Mouse (Mus musculus) heart, adult 2 months (tissue): ENCODE measurements around the gene Mtus2. TPM values are rescaled to one million over a fixed set of nuclear protein-coding genes. Genes with fewer than 3 reads are reported as not detected.

Experiments
- DNase-seq, 2 experiments: peaks; one replicate each; pipeline ENCODE4 v3.0.0; 2021
- H3K27ac ChIP-seq: fragments of 200-600 bp; 2 replicates; pipeline ENCODE4 v1.8.1; 2022
- H3K27me3 ChIP-seq: fragments of 200-500 bp; 2 replicates; pipeline ENCODE4 v1.6.1; 2012; ENCODE audit warnings: mild to moderate bottlenecking, low read length, inconsistent platforms, mixed read lengths; ENCODE audit not compliant: control insufficient read depth, insufficient read depth
- H3K36me3 ChIP-seq: fragments of 200-500 bp; 2 replicates; pipeline ENCODE4 v1.6.1; 2012; ENCODE audit warnings: low read length, inconsistent platforms; ENCODE audit not compliant: control insufficient read depth, insufficient read depth
- H3K4me1 ChIP-seq: fragments of 200-500 bp; 2 replicates; pipeline ENCODE4 v1.6.1; 2011; ENCODE audit warnings: low read length; ENCODE audit not compliant: control insufficient read depth, insufficient read depth
- H3K4me3 ChIP-seq: fragments of 200-600 bp; 2 replicates; pipeline ENCODE4 v1.8.1; 2022
- H3K79me2 ChIP-seq: fragments of 200-500 bp; replicated peaks from 2 replicates; pipeline ENCODE4 v1.6.1; 2012; ENCODE audit warnings: mild to moderate bottlenecking, inconsistent platforms, low read length, moderate library complexity, mixed read lengths; ENCODE audit not compliant: control insufficient read depth, insufficient read depth
- H3K9ac ChIP-seq: fragments of 200-500 bp; 2 replicates; pipeline ENCODE4 v1.6.1; 2012; ENCODE audit warnings: low read depth, mild to moderate bottlenecking, control low read depth, inconsistent platforms, low read length, mixed read lengths
- CTCF ChIP-seq: fragments of 200-600 bp; IDR thresholded peaks from 2 replicates; pipeline ENCODE4 v1.8.1; 2022; ENCODE audit warnings: antibody characterized with exemption, mild to moderate bottlenecking, moderate library complexity
- EP300 ChIP-seq: fragments of 200-500 bp; IDR thresholded peaks from 2 replicates; pipeline ENCODE4 v1.6.1; 2011; ENCODE audit warnings: low read depth, low read length, control low read depth; ENCODE audit not compliant: insufficient read depth
- POLR2A ChIP-seq: fragments of 200-500 bp; IDR thresholded peaks from 2 replicates; pipeline ENCODE4 v1.6.1; 2011; ENCODE audit warnings: mild to moderate bottlenecking, low read depth, low read length, control low read depth; ENCODE audit not compliant: insufficient read depth
- WGBS: fragments of 180-500 bp; shearing (Covaris S2); methylation state at CpG from one replicate; pipeline ENCODE4 v1.1.7; 2018; 5-methylcytosine and 5-hydroxymethylcytosine counted together
- intact Hi-C: fragments of 180-260 bp; cut with DNase I; formaldehyde crosslinking; loops from one replicate; pipeline ENCODE4 v1.15.1; 2025
- polyA plus RNA-seq: library from polyadenylated mRNA; depleted of rRNA; stranded (reverse); fragments of >200 nt; gene quantifications from 2 replicates; pipeline ENCODE4 v1.2.3, GENCODE M21; 2012
- total RNA-seq, 2 experiments: library from RNA; stranded (reverse); gene quantifications; 2 replicates each; pipeline ENCODE4 v1.2.3; 2021

Gene Mtus2
- total and polyA plus RNA-seq, 3 experiments, result 53.5 to 109 (median 96.9) TPM

DNA sequence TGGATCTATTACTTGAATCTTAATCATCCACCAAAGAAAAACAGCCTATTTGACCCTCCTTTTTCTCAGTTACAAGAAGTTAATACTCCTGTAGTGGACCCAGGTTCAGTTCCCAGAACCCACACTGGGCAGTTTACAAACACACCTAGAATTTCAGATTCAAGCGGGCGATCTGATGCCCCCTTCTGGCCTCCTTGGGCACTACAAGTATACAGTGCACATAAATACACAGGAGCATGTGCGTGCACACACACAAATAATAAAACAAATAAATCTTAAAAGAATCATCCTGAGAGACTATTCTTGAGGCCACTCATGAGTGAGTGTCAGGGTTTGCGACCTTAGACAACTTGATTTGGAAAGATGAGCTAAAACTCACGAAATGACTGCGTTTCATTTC is 150.2 kb downstream of the Mtus2 start:
- H3K4me1 ChIP-seq, result no peaks in the 10 kb centered on the region
- no peaks in the 10 kb centered on the region for H3K79me2 ChIP-seq
- WGBS, result 88% methylated on average over 6 of the region's 6 CpGs
- TF ChIP-seq CTCF, result peak; percentile 37
- no peak for TF ChIP-seq EP300
- H3K27ac ChIP-seq, result no peak overlapping the region
- no peaks in the 10 kb centered on the region for H3K27me3 ChIP-seq
- intact Hi-C loops, result no loop called here
- no peaks in the 10 kb centered on the region for H3K36me3 ChIP-seq
- no peak overlapping the region for H3K9ac ChIP-seq
- no peak overlapping the region for H3K4me3 ChIP-seq
- DNase-seq, result no peak

DNA sequence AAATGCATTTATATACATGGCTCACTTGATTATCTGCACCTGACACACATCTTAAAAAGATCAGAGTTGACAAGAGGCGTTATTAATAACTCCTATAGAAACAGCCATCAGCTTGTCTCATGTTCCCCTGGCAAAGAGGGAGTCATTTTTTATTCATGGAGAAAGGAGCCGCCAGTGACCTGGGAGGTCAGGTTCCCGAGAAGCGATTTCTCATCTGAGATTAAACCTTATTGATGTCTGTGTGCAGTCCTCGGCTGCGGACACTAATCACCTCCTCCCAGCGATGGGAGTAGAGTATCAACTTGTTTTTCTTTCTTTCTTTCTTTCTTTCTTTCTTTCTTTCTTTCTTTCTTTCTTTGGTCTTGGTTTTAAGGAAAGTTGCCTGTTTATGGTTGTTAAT is 150.8 kb downstream of the Mtus2 start:
- TF ChIP-seq CTCF (no peak), EP300 (no peak), POLR2A (no peak)
- WGBS, result 73% methylated on average over 7 of the region's 7 CpGs
- H3K36me3 ChIP-seq, result no peaks in the 10 kb centered on the region

GRCm38 (mm10) chr5:148108314-148108713 is 151.2 kb downstream of the Mtus2 start:
- Histone ChIP-seq H3K9ac (no peak overlapping the region), H3K36me3 (no peaks in the 10 kb centered on the region), H3K4me1 (no peaks in the 10 kb centered on the region), H3K27me3 (no peaks in the 10 kb centered on the region), H3K4me3 (no peak overlapping the region), H3K27ac (no peak overlapping the region), H3K79me2 (no peaks in the 10 kb centered on the region)
- intact Hi-C loops, result no loop called here
- TF ChIP-seq CTCF (no peak), EP300 (no peak), POLR2A (no peak)
- DNase-seq, result no peak
- WGBS, result 66% methylated on average over 9 of the region's 9 CpGs

More for the DNA sequence above, 150.8 kb downstream of the Mtus2 start:
- H3K4me1 ChIP-seq, result no peaks in the 10 kb centered on the region
- intact Hi-C loops, result no loop called here
- H3K27me3 ChIP-seq, result no peaks in the 10 kb centered on the region
- no peak overlapping the region for H3K4me3 ChIP-seq
- no peaks in the 10 kb centered on the region for H3K79me2 ChIP-seq
- no peak overlapping the region for H3K9ac ChIP-seq
- DNase-seq, result no peak
- no peak overlapping the region for H3K27ac ChIP-seq

- no peak overlapping the region for H3K9ac ChIP-seq
- 52% methylated on average over 15 of the region's 15 CpGs for whole genome bisulfite sequencing
- H3K27me3 ChIP-seq, result no peaks in the 10 kb centered on the region
- no peak for DNase-seq
- H3K27ac ChIP-seq, result no peak overlapping the region
- no peak overlapping the region for H3K4me3 ChIP-seq
- no peaks in the 10 kb centered on the region for H3K4me1 ChIP-seq
- intact Hi-C loops, result no loop called here
- TF ChIP-seq CTCF (no peak), POLR2A (no peak), EP300 (no peak)
- no peaks in the 10 kb centered on the region for H3K36me3 ChIP-seq
- H3K79me2 ChIP-seq, result no peaks in the 10 kb centered on the region
Measured at GRCm38 (mm10) chr5:148115207-148115817, 158.2 kb downstream of the Mtus2 start.

GRCm38 (mm10) chr5:148124354-148124753 is 167.2 kb downstream of the Mtus2 start:
- no peaks in the 10 kb centered on the region for H3K27me3 ChIP-seq
- WGBS, result 79% methylated on average over 12 of the region's 12 CpGs
- no peaks in the 10 kb centered on the region for H3K36me3 ChIP-seq
- H3K79me2 ChIP-seq, result no peaks in the 10 kb centered on the region
- DNase-seq, result no peak
- H3K27ac ChIP-seq, result no peak overlapping the region
- no peak overlapping the region for H3K9ac ChIP-seq
- TF ChIP-seq CTCF, result no peak
- no peak for TF ChIP-seq POLR2A
- no peak for TF ChIP-seq EP300
- intact Hi-C loops, result no loop called here
- H3K4me3 ChIP-seq, result no peak overlapping the region
- no peaks in the 10 kb centered on the region for H3K4me1 ChIP-seq

DNA sequence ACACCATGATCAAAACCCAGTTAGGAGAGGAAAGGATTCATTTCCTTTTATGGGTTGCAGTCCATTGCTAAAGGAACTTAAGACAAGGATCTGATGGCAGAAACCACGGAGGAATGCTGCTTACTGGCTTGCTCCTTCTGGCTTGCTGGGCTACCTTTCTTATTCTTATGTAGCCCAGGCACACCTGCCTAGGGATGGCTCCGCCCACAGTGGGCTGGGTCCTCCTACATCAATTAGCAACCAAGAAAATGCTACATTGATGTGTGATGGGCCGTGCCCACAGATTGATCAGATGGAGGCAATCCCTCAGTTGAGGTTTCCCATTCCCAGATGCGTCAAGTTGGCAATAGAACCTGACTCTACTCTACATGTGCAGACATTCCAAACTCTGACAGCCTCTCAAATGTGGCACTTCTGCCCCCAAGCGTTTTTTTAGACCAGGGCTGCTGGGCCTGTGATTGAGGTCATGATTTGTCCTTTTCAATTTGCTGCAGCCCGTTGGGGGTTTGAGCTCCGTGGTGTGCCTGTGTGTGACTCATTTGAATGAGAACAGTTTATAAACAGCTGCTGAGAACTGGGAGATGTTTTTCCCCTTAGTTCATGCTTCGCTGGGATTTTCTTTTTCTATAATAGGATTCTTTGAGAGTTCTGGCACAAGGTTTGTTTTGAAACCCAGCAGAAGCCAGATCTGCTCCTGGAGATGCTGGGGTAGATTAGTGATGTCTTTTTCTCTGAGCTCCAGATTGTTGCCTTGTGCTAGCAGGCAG is 173.8 kb downstream of the Mtus2 start:
- peak; percentile 20 to 23 for DNase-seq
- Histone ChIP-seq H3K4me1 (no peaks in the 10 kb centered on the region; the same call in 1 of the 2 replicates), H3K9ac (no peak overlapping the region), H3K4me3 (no peak overlapping the region), H3K27ac (peak overlapping the region; percentile 12; the same call in 1 of the 2 replicates), H3K79me2 (no peaks in the 10 kb centered on the region), H3K27me3 (no peaks in the 10 kb centered on the region), H3K36me3 (no peaks in the 10 kb centered on the region)
- TF ChIP-seq CTCF, result peak; percentile 37
- 0 out of 2 replicates have a peak, but pooled peaks have one; percentile 19 for TF ChIP-seq EP300
- TF ChIP-seq POLR2A, result no peak
- intact Hi-C loops, result no loop called here
- WGBS, result 41% methylated on average over 8 of the region's 8 CpGs
